Mouse (Mus musculus) small intestine, adult 2 months (tissue): ENCODE data around the gene Tm4sf1.

Source experiments
- CTCF ChIP-seq: fragments of 200-500 bp; IDR thresholded peaks from 2 replicates; pipeline ENCODE4 v1.5.1; 2012; ENCODE audit warnings: low read depth, mild to moderate bottlenecking, control low read depth, inconsistent platforms, low read length, moderate library complexity, mixed read lengths; ENCODE audit not compliant: insufficient replicate concordance, insufficient read length; ENCODE audit errors: extremely low read depth
- POLR2A ChIP-seq: fragments of 200-500 bp; IDR thresholded peaks from 2 replicates; pipeline ENCODE4 v1.6.1; 2012; ENCODE audit warnings: low read depth, mild to moderate bottlenecking, control low read depth, inconsistent platforms, low read length, moderate library complexity

DNA sequence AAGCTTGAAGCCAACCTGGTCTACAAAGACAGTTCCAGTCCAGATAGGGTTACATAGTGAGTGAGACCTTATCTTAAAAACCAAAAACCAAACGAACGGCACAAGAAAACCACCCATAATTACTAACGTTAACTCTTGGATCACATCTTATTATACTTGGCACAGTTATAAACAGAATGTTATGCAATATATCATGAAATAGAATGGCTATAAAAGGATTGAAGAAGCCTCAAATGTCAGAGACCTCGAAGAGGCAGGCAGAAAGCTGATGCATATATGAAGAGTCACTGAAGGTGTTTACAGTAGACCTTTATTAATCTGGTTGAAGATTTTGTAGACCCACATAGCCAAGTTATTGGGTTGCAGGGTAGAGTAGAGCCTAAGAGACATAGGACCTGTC is 3.8 kb upstream of the Tm4sf1 start:
- TF ChIP-seq CTCF (no peak), POLR2A (no peak)
